Mouse (Mus musculus): Measurements from ENCODE around the gene Snrpn.

DNA sequence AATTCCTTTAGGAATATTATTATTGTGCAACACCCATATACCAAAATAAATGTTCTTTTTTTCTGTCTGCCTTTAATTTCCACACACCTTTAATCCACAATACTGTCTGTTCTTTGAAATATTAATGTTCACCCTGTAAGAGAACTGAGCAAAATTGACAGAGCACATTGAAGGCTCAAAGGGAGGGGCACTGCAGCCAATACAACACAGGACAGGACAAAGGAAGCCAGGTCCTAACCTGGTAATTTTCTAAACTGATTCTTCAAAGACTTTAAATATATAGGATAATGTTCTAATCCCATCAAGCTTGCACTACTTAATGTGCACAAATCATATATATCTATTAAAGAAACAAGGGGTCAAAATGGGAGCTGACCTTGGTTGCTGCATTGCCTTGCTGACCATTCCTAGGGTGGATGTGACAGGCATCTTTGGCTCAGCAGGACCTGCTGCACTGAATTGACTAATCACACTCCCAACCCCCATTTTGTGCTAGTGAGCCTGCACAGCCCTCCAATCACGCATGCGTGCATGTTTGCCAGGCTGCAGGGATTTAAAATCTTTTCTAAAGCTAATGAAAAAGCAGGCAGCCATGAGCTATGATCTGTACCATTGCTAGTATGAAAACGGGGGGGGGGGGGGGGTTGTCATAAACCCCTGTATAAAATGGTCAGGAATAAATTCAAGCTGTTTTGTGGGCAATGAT, 42.7 kb downstream of the Snrpn start:
- TF ChIP-seq CTCF (IDR thresholded peaks at IDR 0.05; ENCODE audit: control insufficient read depth, insufficient read depth, low read length) (no peak), POLR2A (IDR thresholded peaks at IDR 0.05; ENCODE audit: borderline replicate concordance, control insufficient read depth, low read depth, low read length) (no peak)
